16 mouse cellular contexts compared by ENCODE assay signal in genomic region chr17:29325831-29326230, GRCm38 (mm10). TPM values are rescaled to one million over a fixed set of nuclear protein-coding genes. Genes with fewer than 3 reads are reported as not detected.
DNase-seq lines count a peak whose midpoint lies in the region; ATAC-seq and TF ChIP-seq lines count a peak whose summit lies in the region.
"Had no signal": no experiment of that assay in that cellular context is flagged by ENCODE, and none has a peak within 500 bp of the region (broad histone marks: within the 10 kb centered on the region; RNA-seq: fewer than 3 reads in every experiment).

No protein-coding gene starts in this region.

- no peak for TF ChIP-seq CTCF in midbrain, postnatal 0 days (IDR thresholded peaks at IDR 0.05)

- ATAC-seq in kidney, embryonic 15.5 days (replicated peaks; ENCODE audit: low FRiP score), result no peak
- no peak for ATAC-seq in forebrain, embryonic 12.5 days (ENCODE audit: low FRiP score)
- ATAC-seq in intestine, embryonic 16.5 days, result no peak
- no peak for ATAC-seq in midbrain, postnatal 0 days (ENCODE audit: low FRiP score)
- ATAC-seq: Patski had no signal

- peaks cover 11% of the 10 kb centered on the region for H3K36me3 ChIP-seq in kidney, embryonic 15.5 days
- H3K36me3 ChIP-seq in forebrain, embryonic 12.5 days (replicated peaks), result peaks cover 8% of the 10 kb centered on the region; the same call in 1 of the 2 replicates
- no peaks in the 10 kb centered on the region for H3K36me3 ChIP-seq in intestine, embryonic 16.5 days (ENCODE audit: control insufficient read depth, insufficient read depth, low read length)
- H3K36me3 ChIP-seq in midbrain, postnatal 0 days (ENCODE audit: insufficient read depth, low read length), result 0 out of 2 replicates have a peak, but pooled peaks cover 3% of the 10 kb centered on the region

- H3K4me1 ChIP-seq in kidney, embryonic 15.5 days, result peaks cover 38% of the 10 kb centered on the region
- H3K4me1 ChIP-seq in forebrain, embryonic 12.5 days, result peaks cover 40% of the 10 kb centered on the region
- peaks cover 12% of the 10 kb centered on the region for H3K4me1 ChIP-seq in intestine, embryonic 16.5 days (ENCODE audit: control insufficient read depth, insufficient read depth, low read length)
- H3K4me1 ChIP-seq in midbrain, postnatal 0 days (ENCODE audit: insufficient read depth, low read length), result peaks cover 12% of the 10 kb centered on the region

- no peak for DNase-seq in kidney, postnatal 25 days
- DNase-seq in midbrain, postnatal 0 days (ENCODE audit: low spot score), result no peak
- no peak for DNase-seq in lung, postnatal 4 days
- no peak for DNase-seq in left cerebral cortex, adult 9 months (ENCODE audit: low spot score in 2 of 2)
- DNase-seq in layer of hippocampus, adult 11-12 months (ENCODE audit: low spot score), result no peak
- DNase-seq: adrenal gland, postnatal 25 days; cerebellum, adult 18-20 months; kidney, adult 2 months; lung, adult 18-20 months had no signal

- H3K9me3 ChIP-seq in kidney, embryonic 15.5 days (replicated peaks), result no peaks in the 10 kb centered on the region
- no peaks in the 10 kb centered on the region for H3K9me3 ChIP-seq in forebrain, embryonic 12.5 days
- H3K9me3 ChIP-seq in intestine, embryonic 16.5 days (ENCODE audit: control insufficient read depth, low read length), result no peaks in the 10 kb centered on the region
- no peaks in the 10 kb centered on the region for H3K9me3 ChIP-seq in midbrain, postnatal 0 days (ENCODE audit: low read length)
- H3K9me3 ChIP-seq: embryonic facial prominence, embryonic 15.5 days had no signal

- H3K4me3 ChIP-seq in kidney, embryonic 15.5 days (replicated peaks), result 0 out of 2 replicates have a peak overlapping the region, but pooled peaks have one; percentile 32
- H3K4me3 ChIP-seq in forebrain, embryonic 12.5 days (replicated peaks), result peak overlapping the region; percentile 36; the same call in 1 of the 2 replicates
- H3K4me3 ChIP-seq in intestine, embryonic 16.5 days (ENCODE audit: low read length), result no peak overlapping the region
- H3K4me3 ChIP-seq in midbrain, postnatal 0 days (ENCODE audit: low read depth, low read length), result no peak overlapping the region
- H3K4me3 ChIP-seq: left cerebral cortex, adult 2 months had no signal

- H3K9ac ChIP-seq in kidney, embryonic 15.5 days, result no peak overlapping the region
- peak overlapping the region; percentile 48; the same call in 1 of the 2 replicates for H3K9ac ChIP-seq in forebrain, embryonic 12.5 days
- 0 out of 2 replicates have a peak overlapping the region, but pooled peaks have one; percentile 36 for H3K9ac ChIP-seq in intestine, embryonic 16.5 days (ENCODE audit: low read depth, low read length)
- H3K9ac ChIP-seq in midbrain, postnatal 0 days (replicated peaks; ENCODE audit: low read length, poor library complexity, severe bottlenecking), result peak overlapping the region; percentile 44; the same call in 1 of the 2 replicates
- H3K9ac ChIP-seq: embryonic facial prominence, embryonic 15.5 days had no signal

- H3K27me3 ChIP-seq in kidney, embryonic 15.5 days, result peaks cover 44% of the 10 kb centered on the region
- H3K27me3 ChIP-seq in forebrain, embryonic 12.5 days, result peaks cover 39% of the 10 kb centered on the region
- peaks cover 25% of the 10 kb centered on the region for H3K27me3 ChIP-seq in intestine, embryonic 16.5 days (replicated peaks; ENCODE audit: control insufficient read depth, insufficient read depth, low read length)
- no peaks in the 10 kb centered on the region; the same call in 1 of the 2 replicates for H3K27me3 ChIP-seq in midbrain, postnatal 0 days (ENCODE audit: insufficient read depth, low read length)
- H3K27me3 ChIP-seq: Patski had no signal

- 64% methylated on average over 13 of the region's 13 CpGs for WGBS in kidney, embryonic 15.5 days
- WGBS in forebrain, embryonic 12.5 days, result 41% methylated on average over 13 of the region's 13 CpGs
- WGBS in intestine, embryonic 16.5 days, result 75% methylated on average over 13 of the region's 13 CpGs
- WGBS in midbrain, postnatal 0 days, result 53% methylated on average over 13 of the region's 13 CpGs

- 0 out of 2 replicates have a peak overlapping the region, but pooled peaks have one; percentile 58 for H3K4me2 ChIP-seq in kidney, embryonic 15.5 days
- peak overlapping the region; percentile 61 for H3K4me2 ChIP-seq in forebrain, embryonic 12.5 days
- H3K4me2 ChIP-seq in intestine, embryonic 16.5 days (ENCODE audit: low read depth, low read length), result no peak overlapping the region; the same call in 1 of the 2 replicates
- H3K4me2 ChIP-seq in midbrain, postnatal 0 days (ENCODE audit: low read depth, low read length, poor library complexity, severe bottlenecking), result peak overlapping the region; percentile 31; the same call in 1 of the 2 replicates

- no peak overlapping the region for H3K27ac ChIP-seq in kidney, embryonic 15.5 days
- H3K27ac ChIP-seq in forebrain, embryonic 12.5 days, result peak overlapping the region; percentile 60
- no peak overlapping the region for H3K27ac ChIP-seq in intestine, embryonic 16.5 days (ENCODE audit: low read length)
- H3K27ac ChIP-seq in midbrain, postnatal 0 days (ENCODE audit: low read depth, low read length), result peak overlapping the region; percentile 74
- H3K27ac ChIP-seq: embryonic facial prominence, embryonic 15.5 days; left cerebral cortex, adult 2 months had no signal

RNA-seq across cellular contexts. Expression of gene Pi16, which starts 8.4 kb away (rescaled TPM):
- polyA plus RNA-seq in kidney, embryonic 15.5 days (2015; fragmentation: Nextera tagmentation; extraction: Ambion mirVana), result 3.4 and 5.8 TPM in 2 replicates
- 1.8 and 2.2 TPM in 2 replicates for polyA plus RNA-seq in forebrain, embryonic 12.5 days (2016; fragmentation: Nextera tagmentation; extraction: Ambion mirVana)
- polyA plus RNA-seq in intestine, embryonic 16.5 days (2015; fragmentation: Nextera tagmentation; extraction: Ambion mirVana), result 0.88 and 1.1 TPM in 2 replicates
- 4.3 and 4.6 TPM in 2 replicates for total RNA-seq in midbrain, postnatal 0 days (2014; rRNA removed)
- 3.3 and 4.0 TPM in 2 replicates for polyA plus RNA-seq in midbrain, postnatal 0 days (2015; fragmentation: Nextera tagmentation; extraction: Ambion mirVana)
- total RNA-seq: megakaryocyte-erythroid progenitor cell, adult 5-6 weeks had no signal
- polyA plus RNA-seq: Patski had no signal

RNA-seq across cellular contexts. Expression of gene Mtch1, which starts 21.9 kb away (rescaled TPM):
- polyA plus RNA-seq in kidney, embryonic 15.5 days (2015; fragmentation: Nextera tagmentation; extraction: Ambion mirVana), result 289 and 308 TPM in 2 replicates
- polyA plus RNA-seq in forebrain, embryonic 12.5 days (2016; fragmentation: Nextera tagmentation; extraction: Ambion mirVana), result 381 and 393 TPM in 2 replicates
- polyA plus RNA-seq in intestine, embryonic 16.5 days (2015; fragmentation: Nextera tagmentation; extraction: Ambion mirVana), result 31.7 and 146 TPM in 2 replicates
- total RNA-seq in midbrain, postnatal 0 days (2014; rRNA removed), result 605 and 625 TPM in 2 replicates
- 510 and 517 TPM in 2 replicates for polyA plus RNA-seq in midbrain, postnatal 0 days (2015; fragmentation: Nextera tagmentation; extraction: Ambion mirVana)

RNA-seq across cellular contexts. Expression of gene Fgd2, which starts 34.9 kb away (rescaled TPM):
- polyA plus RNA-seq in kidney, embryonic 15.5 days (2015; fragmentation: Nextera tagmentation; extraction: Ambion mirVana), result 12.0 and 13.0 TPM in 2 replicates
- 3.4 and 3.7 TPM in 2 replicates for polyA plus RNA-seq in forebrain, embryonic 12.5 days (2016; fragmentation: Nextera tagmentation; extraction: Ambion mirVana)
- polyA plus RNA-seq in intestine, embryonic 16.5 days (2015; fragmentation: Nextera tagmentation; extraction: Ambion mirVana), result 9.8 and 11.5 TPM in 2 replicates
- 13.4 and 27.3 TPM in 2 replicates for total RNA-seq in midbrain, postnatal 0 days (2014; rRNA removed)
- polyA plus RNA-seq in midbrain, postnatal 0 days (2015; fragmentation: Nextera tagmentation; extraction: Ambion mirVana), result 14.4 and 16.5 TPM in 2 replicates

RNA-seq across cellular contexts. Expression of gene BC004004, which starts 57.2 kb away (rescaled TPM):
- polyA plus RNA-seq in kidney, embryonic 15.5 days (2015; fragmentation: Nextera tagmentation; extraction: Ambion mirVana), result 67.6 and 73.2 TPM in 2 replicates
- polyA plus RNA-seq in forebrain, embryonic 12.5 days (2016; fragmentation: Nextera tagmentation; extraction: Ambion mirVana), result 65.0 and 65.2 TPM in 2 replicates
- 82.9 and 85.6 TPM in 2 replicates for polyA plus RNA-seq in intestine, embryonic 16.5 days (2015; fragmentation: Nextera tagmentation; extraction: Ambion mirVana)
- 120 and 128 TPM in 2 replicates for total RNA-seq in midbrain, postnatal 0 days (2014; rRNA removed)
- 146 and 152 TPM in 2 replicates for polyA plus RNA-seq in midbrain, postnatal 0 days (2015; fragmentation: Nextera tagmentation; extraction: Ambion mirVana)

Comparison
In these comparisons a context has a peak if more than half of its experiments do, and no peak if none do; other contexts are left out.
1. H3K27ac ChIP-seq: peak in forebrain, embryonic 12.5 days (single experiment) and midbrain, postnatal 0 days (single experiment); none in kidney, embryonic 15.5 days (single experiment) and intestine, embryonic 16.5 days (single experiment).
2. H3K4me3 ChIP-seq: peak in kidney, embryonic 15.5 days (single experiment) and forebrain, embryonic 12.5 days (single experiment); none in intestine, embryonic 16.5 days (single experiment) and midbrain, postnatal 0 days (single experiment).